Mouse (Mus musculus) MEL (cell line): Measurements from ENCODE around the gene Krt77. TPM values are rescaled to one million over a fixed set of nuclear protein-coding genes. Genes with fewer than 3 reads are reported as not detected.
A peak's percentile ranks its signal among the peaks of the same experiment; 100 is the strongest.

Experiments used
- DNase-seq: peaks from one replicate; pipeline ENCODE4 v3.0.0; 2011; ENCODE audit warnings: low read depth, low spot score
- H3K27ac ChIP-seq: 2 replicates; pipeline ENCODE4 v1.5.1; 2012; ENCODE audit warnings: low read depth, mild to moderate bottlenecking, control low read depth, low read length, moderate library complexity; ENCODE audit not compliant: control insufficient read depth
- H3K27me3 ChIP-seq, 2 experiments: fragments of 150-350 bp in 1 of 2; sonication (generic) in 1 of 2; 2 replicates each; pipeline ENCODE4 v1.6.1; 2012; ENCODE audit warnings: low read length in 2 of 2, mild to moderate bottlenecking in 2 of 2, improper control_type of control experiment in 1 of 2, moderate library complexity in 1 of 2; ENCODE audit not compliant: insufficient read depth in 2 of 2, control insufficient read depth in 1 of 2
- H3K36me3 ChIP-seq, 2 experiments: 2 replicates each; pipeline ENCODE4 v1.6.1; 2012 to 2014; ENCODE audit warnings: low read length in 2 of 2, improper control_type of control experiment in 1 of 2, inconsistent platforms in 1 of 2, mild to moderate bottlenecking in 1 of 2; ENCODE audit not compliant: insufficient read depth in 2 of 2, control insufficient read depth in 1 of 2
- H3K4me1 ChIP-seq, 2 experiments: fragments of 150-350 bp in 1 of 2; sonication (generic) in 1 of 2; 2 replicates each; pipeline ENCODE4 v1.6.1; 2012; ENCODE audit warnings: low read length in 2 of 2, improper control_type of control experiment in 1 of 2, mild to moderate bottlenecking in 1 of 2; ENCODE audit not compliant: insufficient read depth in 2 of 2, control insufficient read depth in 1 of 2
- H3K4me3 ChIP-seq, 2 experiments: fragments of 150-350 bp in 1 of 2; sonication (generic) in 1 of 2; 2 replicates each; pipeline ENCODE4 v1.5.1; 2012; ENCODE audit warnings: low read depth in 2 of 2, low read length in 2 of 2, mild to moderate bottlenecking in 2 of 2, moderate library complexity in 2 of 2, control low read depth in 1 of 2, improper control_type of control experiment in 1 of 2; ENCODE audit not compliant: control insufficient read depth in 1 of 2, insufficient read depth in 1 of 2
- H3K79me2 ChIP-seq: 2 replicates; pipeline ENCODE4 v1.6.1; 2012; ENCODE audit warnings: mild to moderate bottlenecking, low read length, moderate library complexity; ENCODE audit not compliant: control insufficient read depth, poor library complexity, insufficient read depth
- H3K9ac ChIP-seq: 2 replicates; pipeline ENCODE4 v1.6.1; 2012; ENCODE audit warnings: low read depth, mild to moderate bottlenecking, control low read depth, low read length, moderate library complexity; ENCODE audit not compliant: control insufficient read depth, poor library complexity, severe bottlenecking
- H3K9me3 ChIP-seq: fragments of 150-350 bp; sonication (generic); replicated peaks from 2 replicates; pipeline ENCODE4 v1.6.1; 2012; ENCODE audit warnings: mild to moderate bottlenecking, low read length, improper control_type of control experiment, moderate library complexity; ENCODE audit not compliant: insufficient read depth
- BHLHE40 ChIP-seq: IDR thresholded peaks from 2 replicates; pipeline ENCODE4 v1.6.1; 2012; ENCODE audit warnings: low read depth, mild to moderate bottlenecking, inconsistent platforms, low read length, improper control_type of control experiment, borderline replicate concordance
- CTCF ChIP-seq, 3 experiments: IDR thresholded peaks in 2 of 3; conservative IDR thresholded peaks in 1 of 3; 2 replicates each; pipeline ENCODE4 v1.5.1; 2011 to 2012; ENCODE audit warnings: low read length in 3 of 3, low read depth in 2 of 3, mild to moderate bottlenecking in 2 of 3, improper control_type of control experiment in 1 of 3, inconsistent platforms in 1 of 3, mixed read lengths in 1 of 3, moderate library complexity in 1 of 3; ENCODE audit not compliant: control insufficient read depth in 1 of 3, insufficient read depth in 1 of 3, poor library complexity in 1 of 3, severe bottlenecking in 1 of 3
- E2F4 ChIP-seq: IDR thresholded peaks from 2 replicates; pipeline ENCODE4 v1.6.1; 2011; ENCODE audit warnings: low read depth, low read length, improper control_type of control experiment, borderline replicate concordance
- ELF1 ChIP-seq: IDR thresholded peaks from 2 replicates; pipeline ENCODE4 v1.6.1; 2014; ENCODE audit warnings: low read depth, mild to moderate bottlenecking, inconsistent platforms, low read length, improper control_type of control experiment, moderate library complexity
- EP300 ChIP-seq, 2 experiments: IDR thresholded peaks; 2 replicates each; pipeline ENCODE4 v1.6.1; 2011; ENCODE audit warnings: improper control_type of control experiment in 2 of 2, low read length in 2 of 2, low read depth in 1 of 2, mild to moderate bottlenecking in 1 of 2
- GABPA ChIP-seq: IDR thresholded peaks from 2 replicates; pipeline ENCODE4 v1.6.1; 2012; ENCODE audit warnings: low read depth, mild to moderate bottlenecking, inconsistent platforms, low read length, improper control_type of control experiment, moderate library complexity
- GATA1 ChIP-seq: IDR thresholded peaks from 2 replicates; pipeline ENCODE4 v1.6.1; 2011; ENCODE audit warnings: low read depth, low read length, improper control_type of control experiment
- MAFK ChIP-seq: IDR thresholded peaks from 2 replicates; pipeline ENCODE4 v1.6.1; 2011; ENCODE audit warnings: low read depth, mild to moderate bottlenecking, low read length, improper control_type of control experiment, borderline replicate concordance
- MAX ChIP-seq: IDR thresholded peaks from 2 replicates; pipeline ENCODE4 v1.6.1; 2011; ENCODE audit warnings: low read length, improper control_type of control experiment
- MAZ ChIP-seq: IDR thresholded peaks from 2 replicates; pipeline ENCODE4 v1.6.1; 2012; ENCODE audit warnings: low read depth, mild to moderate bottlenecking, inconsistent platforms, low read length, improper control_type of control experiment
- MEF2A ChIP-seq: IDR thresholded peaks from 2 replicates; pipeline ENCODE4 v1.6.1; 2014; ENCODE audit warnings: low read depth, mild to moderate bottlenecking, inconsistent platforms, low read length, improper control_type of control experiment; ENCODE audit not compliant: poor library complexity, insufficient replicate concordance, severe bottlenecking; ENCODE audit errors: extremely low read depth
- MXI1 ChIP-seq: IDR thresholded peaks from 2 replicates; pipeline ENCODE4 v1.6.1; 2011; ENCODE audit warnings: mild to moderate bottlenecking, low read depth, low read length, improper control_type of control experiment
- NELFE ChIP-seq: IDR thresholded peaks from 2 replicates; pipeline ENCODE4 v1.6.1; 2011; ENCODE audit warnings: low read depth, low read length, improper control_type of control experiment
- POLR2A ChIP-seq, 2 experiments: IDR thresholded peaks; 2 replicates each; pipeline ENCODE4 v1.6.1; 2011 to 2012; ENCODE audit warnings: low read length in 2 of 2, mild to moderate bottlenecking in 2 of 2, control low read depth in 1 of 2, improper control_type of control experiment in 1 of 2, low read depth in 1 of 2, moderate library complexity in 1 of 2; ENCODE audit not compliant: control insufficient read depth in 1 of 2, insufficient read depth in 1 of 2, poor library complexity in 1 of 2
- POLR2AphosphoS2 ChIP-seq: IDR thresholded peaks from 2 replicates; pipeline ENCODE4 v1.6.1; 2011; ENCODE audit warnings: low read length, improper control_type of control experiment
- RAD21 ChIP-seq: IDR thresholded peaks from 2 replicates; pipeline ENCODE4 v1.6.1; 2011; ENCODE audit warnings: mild to moderate bottlenecking, low read depth, low read length, improper control_type of control experiment
- RCOR1 ChIP-seq: IDR thresholded peaks from 2 replicates; pipeline ENCODE4 v1.6.1; 2012; ENCODE audit warnings: low read depth, mild to moderate bottlenecking, inconsistent platforms, low read length, improper control_type of control experiment
- UBTF ChIP-seq: IDR thresholded peaks from 2 replicates; pipeline ENCODE4 v1.6.1; 2012; ENCODE audit warnings: low read depth, mild to moderate bottlenecking, inconsistent platforms, low read length, improper control_type of control experiment, moderate library complexity, borderline replicate concordance; ENCODE audit not compliant: insufficient read depth
- ZMIZ1 ChIP-seq: IDR thresholded peaks from 2 replicates; pipeline ENCODE4 v1.6.1; 2012; ENCODE audit warnings: low read depth, mild to moderate bottlenecking, inconsistent platforms, low read length, improper control_type of control experiment, moderate library complexity
- polyA plus RNA-seq, 2 experiments: library from polyadenylated mRNA; stranded (reverse) in 1 of 2; unstranded in 1 of 2; fragments of >175 nt in 1 of 2; fragments of >200 nt in 1 of 2; gene quantifications; 2 replicates each; pipeline versions ENCODE4 v1.2.1 to v1.2.4; 2012; ENCODE audit warnings: low replicate concordance in 2 of 2, low read depth in 1 of 2; ENCODE audit not compliant: insufficient read length in 2 of 2, insufficient read depth in 1 of 2, missing spikeins in 1 of 2
- total RNA-seq: library from RNA; depleted of rRNA; stranded (reverse); fragments of 300-350 nt; gene quantifications from 2 replicates; pipeline ENCODE4 v1.2.3, GENCODE M21; 2012

Gene Krt77
- total and polyA plus RNA-seq, 3 experiments = not detected

DNA sequence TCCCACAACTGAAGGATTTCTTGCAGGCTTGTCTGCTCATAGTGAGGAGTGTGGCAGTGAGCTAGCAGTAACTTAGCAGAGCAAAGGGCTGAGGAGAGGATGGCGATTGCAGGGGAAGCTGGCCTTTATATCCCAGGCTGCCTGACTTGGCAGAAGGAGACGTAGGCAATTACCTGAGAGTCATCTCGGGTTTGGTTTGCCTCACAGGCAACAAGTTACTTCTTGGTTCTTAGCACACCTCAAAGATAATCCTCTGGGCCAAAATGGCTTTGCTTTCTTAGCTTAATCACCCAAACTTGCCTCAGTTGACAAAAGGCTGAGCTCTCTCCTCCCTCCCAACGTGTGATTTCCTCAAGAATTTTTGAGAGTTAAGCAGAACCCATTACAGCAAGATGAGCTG is 23.3 kb upstream of the Krt77 start, which contains the start of gene Krt76:
TSS of gene Krt76 (minus strand) at position 101 of the 400 bp plus-strand sequence.
- no peaks in the 10 kb centered on the region for H3K36me3 ChIP-seq
- no peak within 1 kb of the TSS for H3K4me3 ChIP-seq
- H3K9ac ChIP-seq = no peak within 1 kb of the TSS
- H3K27me3 ChIP-seq = peaks cover 3 to 6% of the 10 kb centered on the region in 2 experiments
- no peak for DNase-seq
- H3K9me3 ChIP-seq = no peaks in the 10 kb centered on the region
- H3K79me2 ChIP-seq = no peaks in the 10 kb centered on the region
- TF ChIP-seq GATA1 = no peak
- TF ChIP-seq CTCF (IDR thresholded peaks at IDR 0.05 in 2 of 3, conservative IDR thresholded peaks at IDR 0.05 in 1 of 3; ENCODE audit: control insufficient read depth in 1 of 3, insufficient read depth in 1 of 3, low read depth in 2 of 3, low read length in 3 of 3, poor library complexity in 1 of 3, severe bottlenecking in 1 of 3) = no peak
- TF ChIP-seq UBTF = no peak
- no peak for TF ChIP-seq EP300 (IDR thresholded peaks at IDR 0.05; ENCODE audit: low read depth in 1 of 2, low read length in 2 of 2)
- no peak for TF ChIP-seq MAZ
- no peak for TF ChIP-seq POLR2AphosphoS2
- TF ChIP-seq POLR2A (IDR thresholded peaks at IDR 0.05; ENCODE audit: control insufficient read depth in 1 of 2, insufficient read depth in 1 of 2, low read depth in 1 of 2, low read length in 2 of 2, poor library complexity in 1 of 2) = no peak
- TF ChIP-seq GABPA = no peak
- TF ChIP-seq RCOR1 = no peak
- H3K27ac ChIP-seq = no peak within 1 kb of the TSS
- H3K4me1 ChIP-seq = no peaks in the 10 kb centered on the region

DNA sequence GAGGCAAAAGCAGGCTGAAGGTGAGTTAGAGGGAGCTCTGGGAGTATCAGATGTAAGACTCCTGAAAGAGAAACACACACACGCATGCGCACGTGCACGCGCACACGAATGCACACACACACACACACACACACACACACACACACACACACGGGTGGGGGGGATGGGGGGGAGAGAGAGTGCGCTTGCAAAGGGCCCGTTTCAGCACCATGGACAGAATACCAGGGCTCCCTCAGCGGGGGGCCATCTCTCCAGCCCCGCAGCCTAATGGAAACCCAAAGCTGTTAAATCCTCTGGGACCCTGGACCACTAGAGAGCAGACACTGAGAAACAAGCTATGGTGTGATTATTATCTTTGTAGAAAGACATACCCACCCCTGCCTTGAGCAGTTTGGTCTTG is 10.3 kb upstream of the Krt77 start:
- peaks cover 0 to 3% of the 10 kb centered on the region in 2 experiments; a peak in 1 of 4 replicates for H3K27me3 ChIP-seq
- DNase-seq = peak; percentile 13
- no peak overlapping the region for H3K9ac ChIP-seq
- no peak overlapping the region for H3K4me3 ChIP-seq
- no peaks in the 10 kb centered on the region for H3K4me1 ChIP-seq
- H3K79me2 ChIP-seq = no peaks in the 10 kb centered on the region
- TF ChIP-seq BHLHE40 = no peak
- no peak for TF ChIP-seq RAD21
- no peak for TF ChIP-seq GATA1
- TF ChIP-seq POLR2A (IDR thresholded peaks at IDR 0.05; ENCODE audit: control insufficient read depth in 1 of 2, insufficient read depth in 1 of 2, low read depth in 1 of 2, low read length in 2 of 2, poor library complexity in 1 of 2) = no peak
- TF ChIP-seq MEF2A = no peak
- no peak for TF ChIP-seq E2F4
- TF ChIP-seq EP300 (IDR thresholded peaks at IDR 0.05; ENCODE audit: low read depth in 1 of 2, low read length in 2 of 2) = no peak
- TF ChIP-seq ZMIZ1 = no peak
- no peak for TF ChIP-seq MAFK
- TF ChIP-seq MXI1 = no peak
- no peak for TF ChIP-seq MAX
- TF ChIP-seq ELF1 = no peak
- TF ChIP-seq NELFE = no peak
- TF ChIP-seq, all 39 proteins: peak for 0
- no peaks in the 10 kb centered on the region for H3K9me3 ChIP-seq
- peaks cover 0 to 4% of the 10 kb centered on the region in 2 experiments; a peak in 1 of 4 replicates for H3K36me3 ChIP-seq
- no peak overlapping the region for H3K27ac ChIP-seq
